Mouse (Mus musculus) C2C12 (cell line): Measurements from ENCODE around the gene Mcrs1.

Experiments used
- CEBPB ChIP-seq: IDR thresholded peaks from one replicate; pipeline ENCODE4 v1.6.1; 2011; ENCODE audit warnings: low read depth, mild to moderate bottlenecking, control low read depth, moderate library complexity
- CTCF ChIP-seq: IDR thresholded peaks from one replicate; pipeline ENCODE4 v1.5.1; 2011; ENCODE audit not compliant: control insufficient read depth, insufficient read depth, insufficient read length
- FOSL1 ChIP-seq: IDR thresholded peaks from one replicate; pipeline ENCODE4 v1.8.0; 2011; ENCODE audit warnings: mild to moderate bottlenecking, low read length; ENCODE audit not compliant: poor library complexity, insufficient read depth, severe bottlenecking
- MAX ChIP-seq: IDR thresholded peaks from one replicate; pipeline ENCODE4 v1.6.1; 2011; ENCODE audit warnings: mild to moderate bottlenecking, control low read depth
- MYOD1 ChIP-seq: IDR thresholded peaks from one replicate; pipeline ENCODE4 v1.6.1; 2011; ENCODE audit warnings: low read depth; ENCODE audit not compliant: control insufficient read depth, insufficient read length
- MYOG ChIP-seq: IDR thresholded peaks from one replicate; pipeline ENCODE4 v1.6.1; 2011; ENCODE audit not compliant: control insufficient read depth, insufficient read length; ENCODE audit errors: extremely low read depth

DNA sequence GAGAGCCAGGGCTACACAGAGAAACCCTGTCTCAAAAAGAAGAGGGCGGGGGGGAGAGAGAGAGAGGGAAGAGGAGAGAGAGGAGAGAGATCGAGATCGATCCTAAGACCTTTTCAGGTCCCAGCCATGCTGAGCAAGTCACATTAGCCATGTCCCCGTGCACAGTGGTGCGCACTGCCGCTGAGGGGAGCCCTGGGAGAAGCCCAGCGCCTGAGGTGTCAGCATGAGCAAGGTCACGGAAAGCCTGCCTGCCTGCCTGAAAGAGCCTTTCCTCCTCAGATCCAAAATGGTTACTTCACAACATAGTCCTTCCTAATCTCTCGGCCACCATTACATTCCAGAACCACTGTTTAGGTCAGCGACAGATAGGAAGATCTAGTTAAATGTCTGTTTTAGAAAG lies 57.4 kb downstream of the Mcrs1 start:
- TF ChIP-seq MYOG (no peak), CTCF (no peak), MYOD1 (no peak), CEBPB (no peak), FOSL1 (no peak), MAX (no peak)
